Mouse (Mus musculus) kidney, adult 2 months (tissue): ENCODE measurements at regions not wholly inside any gene's neighbourhood (a gene's known extent, or its start where the extent isn't known, plus 50 kb on each side); places are given as distances from the start of the nearest gene placed in this dataset.
"Not testable (repeated sequence)": the region's sequence is repeated elsewhere in the genome, so short reads cannot be mapped to it uniquely, and the experiment has no call there.

ENCODE experiments used
- CTCF ChIP-seq: fragments of 200-500 bp; conservative IDR thresholded peaks from 2 replicates; pipeline ENCODE4 v1.5.1; 2011; ENCODE audit warnings: low read depth, mild to moderate bottlenecking, control low read depth, low read length, moderate library complexity, mixed read lengths; ENCODE audit not compliant: insufficient read depth, insufficient read length
- POLR2A ChIP-seq: fragments of 200-500 bp; IDR thresholded peaks from one replicate; pipeline ENCODE4 v1.6.1; 2011; ENCODE audit warnings: low read depth, low read length, control low read depth

GRCm38 (mm10) chr6:18566934-18567333 lies 52.3 kb upstream of the Cttnbp2 start:
- not testable (repeated sequence) for TF ChIP-seq CTCF, POLR2A
